Mouse (Mus musculus) stomach, embryonic 16.5 days (tissue): ENCODE measurements around the gene Rnf223. TPM values are rescaled to one million over a fixed set of nuclear protein-coding genes. Genes with fewer than 3 reads are reported as not detected.

ENCODE experiments used
- ATAC-seq: fragments of 200-750 bp; cut with Nextera tagmentation; 2 replicates; pipeline ENCODE4 v1.8.0; 2017; ENCODE audit warnings: moderate number of reproducible peaks, moderate TSS enrichment; ENCODE audit not compliant: insufficient read depth, low FRiP score
- H3K27ac ChIP-seq: fragments of 300-500 bp; sonication (generic); 2 replicates; pipeline ENCODE4 v1.5.1; 2014; ENCODE audit warnings: low read length
- H3K27me3 ChIP-seq: fragments of 300-500 bp; sonication (generic); 2 replicates; pipeline ENCODE4 v1.6.1; 2014; ENCODE audit warnings: low read length, control low read depth, mixed read lengths; ENCODE audit not compliant: control insufficient read depth, insufficient read depth
- H3K36me3 ChIP-seq: fragments of 300-500 bp; sonication (generic); 2 replicates; pipeline ENCODE4 v1.6.1; 2014; ENCODE audit warnings: low read length; ENCODE audit not compliant: control insufficient read depth, insufficient read depth
- H3K4me1 ChIP-seq: fragments of 300-500 bp; sonication (generic); 2 replicates; pipeline ENCODE4 v1.6.1; 2014; ENCODE audit warnings: low read length, control low read depth, mixed read lengths; ENCODE audit not compliant: control insufficient read depth, insufficient read depth
- H3K4me2 ChIP-seq: fragments of 300-500 bp; sonication (generic); 2 replicates; pipeline ENCODE4 v1.6.1; 2014; ENCODE audit warnings: low read depth, low read length, mixed read lengths
- H3K4me3 ChIP-seq: fragments of 300-500 bp; sonication (generic); replicated peaks from 2 replicates; pipeline ENCODE4 v1.5.1; 2014; ENCODE audit warnings: mild to moderate bottlenecking, low read length
- H3K9ac ChIP-seq: fragments of 300-500 bp; sonication (generic); 2 replicates; pipeline ENCODE4 v1.6.1; 2014; ENCODE audit warnings: low read length
- H3K9me3 ChIP-seq: fragments of 300-500 bp; sonication (generic); replicated peaks from 2 replicates; pipeline ENCODE4 v1.6.1; 2016; ENCODE audit warnings: low read length, control low read depth; ENCODE audit not compliant: control insufficient read depth
- WGBS: fragments of 180-500 bp; shearing (Covaris S2); extraction: QIAGEN DNeasy Blood & Tissue Kit; methylation state at CpG from one replicate; pipeline ENCODE4 v1.1.7; 2014; 5-methylcytosine and 5-hydroxymethylcytosine counted together
- polyA plus RNA-seq: library from polyadenylated mRNA; unstranded; fragments of >200 nt; fragmentation: Nextera tagmentation; extraction: Ambion mirVana; gene quantifications from 2 replicates; pipeline ENCODE4 v1.2.1, GENCODE M21; 2015

Gene Rnf223
- polyA plus RNA-seq, 1 experiment from 2014 or later: 1.1 TPM

DNA sequence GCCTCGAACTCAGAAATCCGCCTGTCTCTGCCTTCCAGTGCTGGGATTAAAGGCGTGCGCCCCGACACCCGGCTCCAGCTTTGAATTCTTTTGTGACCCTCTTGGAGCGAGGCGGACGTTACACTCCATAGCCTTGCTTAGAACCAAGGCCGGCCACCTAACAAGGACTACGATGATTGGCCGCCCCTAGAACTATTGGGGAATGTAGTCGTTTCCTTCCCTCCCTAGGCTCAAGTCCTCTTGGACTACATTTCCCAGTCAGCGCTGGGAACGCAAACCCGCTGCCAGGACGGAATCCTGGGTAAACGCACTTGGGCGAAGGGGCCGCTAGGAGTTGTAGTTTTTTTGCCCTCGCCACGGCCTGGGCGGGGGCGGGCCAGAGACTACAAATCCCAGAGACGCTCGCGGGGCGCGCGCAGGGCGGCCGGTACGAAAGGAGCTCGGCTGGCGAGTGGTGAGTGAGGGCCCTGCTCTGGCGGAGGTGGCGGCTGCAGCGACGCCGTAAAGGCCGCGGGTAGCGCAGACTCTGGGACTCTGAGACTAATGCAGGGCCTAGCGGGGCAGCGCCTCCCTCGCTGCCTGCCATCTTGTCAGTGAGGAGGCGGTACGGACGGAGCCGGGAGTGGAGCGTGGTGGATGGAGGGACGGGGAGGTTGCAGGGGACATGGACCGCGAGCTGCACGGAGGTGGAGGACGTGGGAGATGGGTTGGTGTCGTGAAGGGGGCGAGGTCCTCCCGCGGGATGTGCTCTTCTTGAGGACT lies 20.6 kb upstream of the Rnf223 start, which contains the start of gene 9430015G10Rik:
Gene 9430015G10Rik, plus strand, starts transcription at position 413 of the 762 bp plus-strand sequence.
- under 1% methylated on average over 60 of the region's 60 CpGs for WGBS

DNA sequence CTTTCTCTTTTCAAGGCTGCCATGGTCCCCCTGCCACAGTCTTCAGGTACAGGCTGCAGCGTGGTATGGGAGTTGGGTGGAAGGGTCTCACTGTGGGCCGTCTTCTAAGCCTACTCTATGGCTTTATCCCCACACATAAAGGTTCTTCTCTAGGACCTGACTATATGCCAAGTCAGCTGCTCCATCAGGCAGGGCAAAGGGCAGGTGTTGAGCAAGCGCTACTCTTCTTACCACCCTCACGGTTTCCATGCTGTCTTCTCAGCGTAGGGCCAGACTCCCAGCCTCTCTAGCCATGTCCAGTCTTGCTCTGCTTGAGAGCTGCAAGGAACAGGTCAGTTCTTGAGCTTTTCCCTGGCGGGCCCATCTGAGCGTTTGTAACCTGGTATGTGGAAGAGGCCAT lies 6.2 kb upstream of the Rnf223 start:
- Histone ChIP-seq H3K4me2 (no peak overlapping the region), H3K9me3 (no peaks in the 10 kb centered on the region), H3K4me1 (no peaks in the 10 kb centered on the region), H3K4me3 (no peak overlapping the region), H3K27me3 (no peaks in the 10 kb centered on the region), H3K9ac (no peak overlapping the region), H3K36me3 (0 out of 2 replicates have a peak, but pooled peaks cover 7% of the 10 kb centered on the region), H3K27ac (no peak overlapping the region)
- ATAC-seq: no peak
- 92% methylated on average over 7 of the region's 7 CpGs for WGBS

More for the DNA sequence above, 20.6 kb upstream of the Rnf223 start, which contains the start of gene 9430015G10Rik:
- Histone ChIP-seq H3K36me3 (no peaks in the 10 kb centered on the region), H3K27me3 (no peaks in the 10 kb centered on the region), H3K4me1 (no peaks in the 10 kb centered on the region), H3K27ac (peak within 1 kb of the TSS; percentile 88), H3K9me3 (no peaks in the 10 kb centered on the region), H3K9ac (peak within 1 kb of the TSS; percentile 80), H3K4me2 (peak within 1 kb of the TSS; percentile 66), H3K4me3 (peak within 1 kb of the TSS; percentile 64)
- peak; percentile 97 for ATAC-seq

- H3K9ac ChIP-seq: no peak overlapping the region
- H3K27ac ChIP-seq: no peak overlapping the region
- WGBS: 94% methylated on average over 6 of the region's 6 CpGs
- 0 out of 2 replicates have a peak, but pooled peaks cover 4% of the 10 kb centered on the region for H3K36me3 ChIP-seq
- no peaks in the 10 kb centered on the region for H3K9me3 ChIP-seq
- no peaks in the 10 kb centered on the region for H3K27me3 ChIP-seq
- H3K4me2 ChIP-seq: no peak overlapping the region
- H3K4me3 ChIP-seq: no peak overlapping the region
- ATAC-seq: no peak
- no peaks in the 10 kb centered on the region for H3K4me1 ChIP-seq
These were observed 4.9 kb upstream of the Rnf223 start for GRCm38 (mm10) chr4:156125393-156125792.

DNA sequence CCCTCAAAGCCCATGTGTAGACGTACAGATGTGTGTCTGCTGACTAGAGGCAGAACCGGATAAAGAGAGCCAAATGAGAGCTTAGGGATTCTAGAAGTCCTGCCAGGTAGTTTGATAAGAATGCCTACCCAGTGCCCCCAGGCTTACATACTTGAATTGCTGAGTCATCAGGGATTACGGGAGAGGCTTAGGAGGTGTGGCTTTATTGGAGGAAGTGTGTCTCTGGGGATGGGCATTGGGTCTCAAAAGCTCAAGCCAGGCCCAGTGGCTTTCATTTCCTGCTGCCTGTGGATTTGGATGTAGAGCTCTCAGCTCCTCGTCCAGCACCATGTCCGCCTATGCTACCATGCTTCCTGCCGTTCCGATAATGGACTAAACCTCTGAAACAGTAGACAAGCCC lies 3.5 kb upstream of the Rnf223 start:
- H3K4me1 ChIP-seq: no peaks in the 10 kb centered on the region
- H3K9ac ChIP-seq: no peak overlapping the region
- H3K36me3 ChIP-seq: no peaks in the 10 kb centered on the region
- no peaks in the 10 kb centered on the region for H3K9me3 ChIP-seq
- H3K27me3 ChIP-seq: no peaks in the 10 kb centered on the region
- no peak overlapping the region for H3K4me2 ChIP-seq
- WGBS: 84% methylated on average over 7 of the region's 7 CpGs
- no peak overlapping the region for H3K27ac ChIP-seq
- no peak for ATAC-seq
- no peak overlapping the region for H3K4me3 ChIP-seq

DNA sequence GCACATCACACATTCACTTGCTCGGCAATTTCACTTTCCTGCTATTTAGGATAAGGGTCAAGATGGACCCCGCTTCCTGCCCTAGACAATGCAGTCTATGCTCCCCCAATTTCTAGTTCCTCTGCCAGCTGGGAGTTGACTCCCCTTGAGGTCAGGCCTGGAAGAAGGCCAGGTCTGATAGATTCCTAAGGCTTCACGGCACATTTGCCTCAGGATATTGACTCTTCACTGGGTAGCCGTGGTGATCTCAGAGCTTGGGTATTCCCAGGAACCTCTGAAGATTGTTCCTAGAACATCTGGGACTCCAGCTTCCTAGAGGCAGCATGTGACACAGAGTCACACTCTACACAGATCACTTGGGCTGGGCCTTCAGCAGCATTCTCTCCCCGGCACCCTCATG lies 1.6 kb upstream of the Rnf223 start:
- Histone ChIP-seq H3K9ac (no peak overlapping the region), H3K36me3 (no peaks in the 10 kb centered on the region), H3K4me2 (no peak overlapping the region), H3K27ac (no peak overlapping the region), H3K27me3 (no peaks in the 10 kb centered on the region), H3K4me3 (no peak overlapping the region), H3K9me3 (no peaks in the 10 kb centered on the region), H3K4me1 (no peaks in the 10 kb centered on the region)
- no peak for ATAC-seq
- WGBS: 81% methylated on average over 5 of the region's 5 CpGs

DNA sequence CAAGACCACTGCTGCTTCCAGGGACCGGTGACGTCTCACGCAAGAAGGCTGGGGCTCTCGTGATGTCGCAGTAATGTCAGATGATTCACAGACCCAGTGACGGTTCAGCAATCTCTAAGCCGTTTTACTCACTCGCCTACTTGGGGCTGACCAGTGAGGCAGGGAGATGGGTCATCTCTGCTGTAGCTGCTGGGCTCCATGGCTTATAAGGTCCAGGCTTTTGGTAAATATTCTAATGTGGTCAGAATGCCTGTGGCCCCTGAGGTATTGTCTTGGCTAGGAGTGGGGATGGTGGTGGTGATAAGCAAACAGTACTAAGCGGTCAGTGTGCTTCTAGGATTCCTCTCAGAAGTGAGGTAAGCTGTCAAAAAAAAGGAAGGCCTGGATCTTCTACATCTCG lies 627 bp downstream of the Rnf223 start:
- H3K9me3 ChIP-seq: no peaks in the 10 kb centered on the region
- H3K36me3 ChIP-seq: no peaks in the 10 kb centered on the region
- H3K27ac ChIP-seq: peak overlapping the region; percentile 38; the same call in 1 of the 2 replicates
- no peaks in the 10 kb centered on the region for H3K27me3 ChIP-seq
- no peak overlapping the region for H3K9ac ChIP-seq
- 78% methylated on average over 10 of the region's 10 CpGs for WGBS
- no peaks in the 10 kb centered on the region for H3K4me1 ChIP-seq
- no peak overlapping the region for H3K4me3 ChIP-seq
- ATAC-seq: no peak
- no peak overlapping the region for H3K4me2 ChIP-seq

- Histone ChIP-seq H3K4me2 (no peak overlapping the region), H3K4me1 (no peaks in the 10 kb centered on the region), H3K4me3 (no peak overlapping the region), H3K27me3 (no peaks in the 10 kb centered on the region), H3K36me3 (no peaks in the 10 kb centered on the region), H3K9ac (no peak overlapping the region), H3K9me3 (no peaks in the 10 kb centered on the region), H3K27ac (no peak overlapping the region)
- no peak for ATAC-seq
- WGBS: 63% methylated on average over 5 of the region's 5 CpGs
These were observed 3.0 kb downstream of the Rnf223 start for GRCm38 (mm10) chr4:156133334-156133733.

DNA sequence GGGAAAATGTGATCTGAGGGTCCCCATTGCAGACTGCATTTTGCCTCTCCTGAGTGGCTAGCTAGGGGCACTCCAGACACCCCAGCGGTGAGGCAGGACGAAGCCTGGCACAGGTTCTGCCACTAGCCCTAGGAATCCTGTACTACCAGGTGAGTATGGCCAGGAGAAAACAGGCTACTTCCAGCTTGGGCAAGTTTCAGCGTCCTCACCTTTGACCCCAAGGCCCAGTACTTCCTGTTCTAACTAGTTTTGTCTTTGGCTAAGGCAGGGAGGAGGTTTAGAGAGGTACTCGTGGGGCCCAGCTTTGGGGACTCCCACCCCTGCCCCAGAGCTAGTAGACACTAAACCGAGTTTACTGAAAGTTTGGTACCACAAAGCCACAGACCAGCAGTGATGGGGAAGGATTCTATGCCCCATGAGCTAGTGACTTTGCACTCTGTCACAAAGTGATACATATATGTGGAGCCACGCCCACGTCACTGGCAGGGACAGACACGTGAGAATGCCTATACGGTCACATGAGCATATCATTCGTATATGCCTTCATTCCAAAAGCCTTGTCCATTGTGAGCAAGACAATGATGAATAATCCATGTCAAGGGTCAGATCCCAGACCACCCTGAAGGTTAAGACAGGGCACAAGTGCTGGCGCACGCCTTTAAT lies 3.8 kb downstream of the Rnf223 start:
- H3K4me3 ChIP-seq: no peak overlapping the region
- no peak overlapping the region for H3K27ac ChIP-seq
- H3K27me3 ChIP-seq: no peaks in the 10 kb centered on the region
- H3K9ac ChIP-seq: no peak overlapping the region
- ATAC-seq: no peak
- H3K36me3 ChIP-seq: no peaks in the 10 kb centered on the region
- no peak overlapping the region for H3K4me2 ChIP-seq
- 71% methylated on average over 12 of the region's 12 CpGs for WGBS
- H3K4me1 ChIP-seq: no peaks in the 10 kb centered on the region
- H3K9me3 ChIP-seq: no peaks in the 10 kb centered on the region

GRCm38 (mm10) chr4:156135112-156135511 lies 4.8 kb downstream of the Rnf223 start:
- Histone ChIP-seq H3K27me3 (no peaks in the 10 kb centered on the region), H3K9ac (no peak overlapping the region), H3K36me3 (no peaks in the 10 kb centered on the region), H3K4me3 (no peak overlapping the region), H3K4me2 (no peak overlapping the region), H3K4me1 (no peaks in the 10 kb centered on the region), H3K9me3 (no peaks in the 10 kb centered on the region), H3K27ac (no peak overlapping the region)
- no peak for ATAC-seq
- 93% methylated on average over 13 of the region's 13 CpGs for WGBS
